Mouse (Mus musculus): ENCODE results near the gene Ubiad1. TPM values are rescaled to one million over a fixed set of nuclear protein-coding genes. Genes with fewer than 3 reads are reported as not detected.

Ubiad1 gene
- total and polyA plus RNA-seq, 2 experiments from 2014 or later: 12.2 to 18.7 TPM

- no peak overlapping the region for H3K4me3 ChIP-seq (ENCODE audit: low read depth, low read length)
- no peak overlapping the region for H3K27ac ChIP-seq (ENCODE audit: low read depth, low read length)
- no peaks in the 10 kb centered on the region for H3K27me3 ChIP-seq (ENCODE audit: insufficient read depth, low read length)
- H3K4me2 ChIP-seq (ENCODE audit: low read depth): 0 out of 2 replicates have a peak overlapping the region, but pooled peaks have one; percentile 17
- no peak for TF ChIP-seq CTCF (IDR thresholded peaks at IDR 0.05; ENCODE audit: low read depth)
- WGBS: 58% methylated on average over 21 of the region's 21 CpGs
- H3K9ac ChIP-seq: no peak overlapping the region
- H3K9me3 ChIP-seq (ENCODE audit: low read length): no peaks in the 10 kb centered on the region
- H3K36me3 ChIP-seq (ENCODE audit: insufficient read depth): no peaks in the 10 kb centered on the region
- ATAC-seq: peak; percentile 36; the same call in 1 of the 2 replicates
- peak; percentile 61 for DNase-seq
- H3K4me1 ChIP-seq (ENCODE audit: insufficient read depth): no peaks in the 10 kb centered on the region
These were observed 52.8 kb downstream of the Ubiad1 start for GRCm38 (mm10) chr4:148391714-148392310.

- H3K4me1 ChIP-seq (ENCODE audit: insufficient read depth): peaks cover 7% of the 10 kb centered on the region; the same call in 1 of the 2 replicates
- H3K4me2 ChIP-seq (ENCODE audit: low read depth): no peak overlapping the region
- no peak overlapping the region for H3K4me3 ChIP-seq (ENCODE audit: low read depth, low read length)
- no peaks in the 10 kb centered on the region for H3K36me3 ChIP-seq (ENCODE audit: insufficient read depth)
- WGBS: 53% methylated on average over 7 of the region's 7 CpGs
- H3K9me3 ChIP-seq (ENCODE audit: low read length): no peaks in the 10 kb centered on the region
- no peak overlapping the region for H3K9ac ChIP-seq
- ATAC-seq (no peak), DNase-seq (no peak)
- H3K27me3 ChIP-seq (ENCODE audit: insufficient read depth, low read length): no peaks in the 10 kb centered on the region
- no peak for TF ChIP-seq CTCF (IDR thresholded peaks at IDR 0.05; ENCODE audit: low read depth)
- H3K27ac ChIP-seq (ENCODE audit: low read depth, low read length): no peak overlapping the region
These were observed 54.9 kb downstream of the Ubiad1 start for GRCm38 (mm10) chr4:148389635-148390034.

- DNase-seq (no peak), ATAC-seq (no peak)
- WGBS: 73% methylated on average over 6 of the region's 6 CpGs
- H3K9ac ChIP-seq: no peak overlapping the region
- H3K36me3 ChIP-seq (ENCODE audit: insufficient read depth): no peaks in the 10 kb centered on the region
- no peaks in the 10 kb centered on the region for H3K9me3 ChIP-seq (ENCODE audit: low read length)
- H3K4me3 ChIP-seq (ENCODE audit: low read depth, low read length): no peak overlapping the region
- H3K4me1 ChIP-seq (ENCODE audit: insufficient read depth): peaks cover 11% of the 10 kb centered on the region
- no peak overlapping the region for H3K4me2 ChIP-seq (ENCODE audit: low read depth)
- no peak overlapping the region for H3K27ac ChIP-seq (ENCODE audit: low read depth, low read length)
- TF ChIP-seq CTCF (IDR thresholded peaks at IDR 0.05; ENCODE audit: low read depth): peak; percentile 25
- no peaks in the 10 kb centered on the region for H3K27me3 ChIP-seq (ENCODE audit: insufficient read depth, low read length)
These were observed 55.5 kb downstream of the Ubiad1 start for GRCm38 (mm10) chr4:148389047-148389446.

- no peaks in the 10 kb centered on the region for H3K9me3 ChIP-seq (ENCODE audit: low read length)
- TF ChIP-seq CTCF (IDR thresholded peaks at IDR 0.05; ENCODE audit: low read depth): no peak
- DNase-seq: no peak
These were observed 59.3 kb downstream of the Ubiad1 start for GRCm38 (mm10) chr4:148385269-148385668.

More at GRCm38 (mm10) chr4:148385269-148385668, 59.3 kb downstream of the Ubiad1 start:
- 53% methylated on average over 7 of the region's 7 CpGs for WGBS
- Histone ChIP-seq H3K27me3 (ENCODE audit: insufficient read depth, low read length) (no peaks in the 10 kb centered on the region), H3K4me3 (ENCODE audit: low read depth, low read length) (no peak overlapping the region), H3K36me3 (ENCODE audit: insufficient read depth) (no peaks in the 10 kb centered on the region), H3K4me1 (ENCODE audit: insufficient read depth) (peaks cover 17% of the 10 kb centered on the region), H3K4me2 (ENCODE audit: low read depth) (no peak overlapping the region), H3K9ac (no peak overlapping the region), H3K27ac (ENCODE audit: low read depth, low read length) (peak overlapping the region; percentile 74)
- ATAC-seq: no peak

Other genes with a start within 250 kb of the Ubiad1 start
- 13.2 and 17.3 TPM in 2 replicates for gene Disp3, start 156.8 kb downstream of the Ubiad1 start, total RNA-seq (2014; rRNA removed)
- gene Disp3, start 156.8 kb downstream of the Ubiad1 start, polyA plus RNA-seq (2015; fragmentation: Nextera tagmentation; extraction: Ambion mirVana): 4.1 and 6.1 TPM in 2 replicates
- gene Mtor, start 3.8 kb upstream of the Ubiad1 start, total RNA-seq (2014; rRNA removed): 35.2 and 43.6 TPM in 2 replicates
- 27.7 and 28.0 TPM in 2 replicates for gene Mtor, start 3.8 kb upstream of the Ubiad1 start, polyA plus RNA-seq (2015; fragmentation: Nextera tagmentation; extraction: Ambion mirVana)
- gene Angptl7, start 55.7 kb upstream of the Ubiad1 start, total RNA-seq (2014; rRNA removed): 0.52 TPM in 1 of 2 replicates, not detected in the other
- gene Angptl7, start 55.7 kb upstream of the Ubiad1 start, polyA plus RNA-seq (2015; fragmentation: Nextera tagmentation; extraction: Ambion mirVana): 0.21 and 0.33 TPM in 2 replicates
- gene Exosc10, start 113.7 kb upstream of the Ubiad1 start, total RNA-seq (2014; rRNA removed): 70.4 and 80.0 TPM in 2 replicates
- gene Exosc10, start 113.7 kb upstream of the Ubiad1 start, polyA plus RNA-seq (2015; fragmentation: Nextera tagmentation; extraction: Ambion mirVana): 75.3 and 76.8 TPM in 2 replicates
- 59.9 and 60.3 TPM in 2 replicates for gene Srm, start 146.7 kb upstream of the Ubiad1 start, total RNA-seq (2014; rRNA removed)
- gene Srm, start 146.7 kb upstream of the Ubiad1 start, polyA plus RNA-seq (2015; fragmentation: Nextera tagmentation; extraction: Ambion mirVana): 199 and 232 TPM in 2 replicates
- 0.24 TPM in 1 of 2 replicates, not detected in the other for gene Masp2, start 157.8 kb upstream of the Ubiad1 start, total RNA-seq (2014; rRNA removed)
- 0.26 TPM in 1 of 2 replicates, not detected in the other for gene Masp2, start 157.8 kb upstream of the Ubiad1 start, polyA plus RNA-seq (2015; fragmentation: Nextera tagmentation; extraction: Ambion mirVana)
- gene Tardbp, start 182.2 kb upstream of the Ubiad1 start, total RNA-seq (2014; rRNA removed): 107 and 159 TPM in 2 replicates
- gene Tardbp, start 182.2 kb upstream of the Ubiad1 start, polyA plus RNA-seq (2015; fragmentation: Nextera tagmentation; extraction: Ambion mirVana): 101 and 104 TPM in 2 replicates
- gene Gm572, start 198.5 kb upstream of the Ubiad1 start, total RNA-seq (2014; rRNA removed): not detected in 2 replicates
- not detected in 2 replicates for gene Gm572, start 198.5 kb upstream of the Ubiad1 start, polyA plus RNA-seq (2015; fragmentation: Nextera tagmentation; extraction: Ambion mirVana)

Measured in forebrain, postnatal 0 days (tissue).